Mouse (Mus musculus) midbrain, postnatal 0 days (tissue): Measurements from ENCODE around the gene Hsd17b2. TPM values are rescaled to one million over a fixed set of nuclear protein-coding genes. Genes with fewer than 3 reads are reported as not detected.
A peak's percentile ranks its signal among the peaks of the same experiment; 100 is the strongest.

ENCODE experiments used
- ATAC-seq: fragments of 200-750 bp; cut with Nextera tagmentation; 2 replicates; pipeline ENCODE4 v1.8.0; 2017; ENCODE audit warnings: moderate number of reproducible peaks, mild to moderate bottlenecking, moderate TSS enrichment, moderate library complexity; ENCODE audit not compliant: low FRiP score
- DNase-seq: peaks from one replicate; pipeline ENCODE4 v3.0.0-alpha.2; 2015; ENCODE audit warnings: low spot score
- H3K27ac ChIP-seq: fragments of 300-500 bp; sonication (generic); 2 replicates; pipeline ENCODE4 v1.5.1; 2014; ENCODE audit warnings: low read depth, mild to moderate bottlenecking, low read length, mixed read lengths
- H3K27me3 ChIP-seq: fragments of 300-500 bp; sonication (generic); 2 replicates; pipeline ENCODE4 v1.6.1; 2014; ENCODE audit warnings: low read length, control low read depth, mixed read lengths; ENCODE audit not compliant: insufficient read depth
- H3K36me3 ChIP-seq: fragments of 300-500 bp; sonication (generic); 2 replicates; pipeline ENCODE4 v1.6.1; 2014; ENCODE audit warnings: low read length, control low read depth, mixed read lengths; ENCODE audit not compliant: insufficient read depth
- H3K4me1 ChIP-seq: fragments of 300-500 bp; sonication (generic); 2 replicates; pipeline ENCODE4 v1.6.1; 2014; ENCODE audit warnings: mild to moderate bottlenecking, control low read depth, antibody characterized with exemption, low read length, mixed read lengths; ENCODE audit not compliant: insufficient read depth
- H3K4me2 ChIP-seq: fragments of 300-500 bp; sonication (generic); 2 replicates; pipeline ENCODE4 v1.6.1; 2014; ENCODE audit warnings: low read depth, mild to moderate bottlenecking, low read length, mixed read lengths; ENCODE audit not compliant: poor library complexity, severe bottlenecking
- H3K4me3 ChIP-seq: fragments of 300-500 bp; sonication (generic); 2 replicates; pipeline ENCODE4 v1.5.1; 2014; ENCODE audit warnings: low read depth, mild to moderate bottlenecking, low read length, moderate library complexity
- H3K9ac ChIP-seq: fragments of 300-500 bp; sonication (generic); replicated peaks from 2 replicates; pipeline ENCODE4 v1.6.1; 2014; ENCODE audit warnings: mild to moderate bottlenecking, low read length, moderate library complexity, mixed read lengths; ENCODE audit not compliant: poor library complexity, severe bottlenecking
- H3K9me3 ChIP-seq: fragments of 300-500 bp; sonication (generic); 2 replicates; pipeline ENCODE4 v1.6.1; 2016; ENCODE audit warnings: low read length, control low read depth
- CTCF ChIP-seq: IDR thresholded peaks from 2 replicates; pipeline ENCODE4 v1.5.1; 2016; ENCODE audit warnings: antibody characterized with exemption, mild to moderate bottlenecking
- WGBS: fragments of 180-500 bp; shearing (Covaris S2); extraction: QIAGEN DNeasy Blood & Tissue Kit; methylation state at CpG from one replicate; pipeline ENCODE4 v1.1.7; 2014; 5-methylcytosine and 5-hydroxymethylcytosine counted together
- polyA plus RNA-seq: library from polyadenylated mRNA; unstranded; fragments of >200 nt; fragmentation: Nextera tagmentation; extraction: Ambion mirVana; gene quantifications from 2 replicates; pipeline ENCODE4 v1.2.1, GENCODE M21; 2015
- total RNA-seq: library from RNA; depleted of rRNA; stranded (reverse); fragments of >200 nt; gene quantifications from 2 replicates; pipeline ENCODE4 v1.2.3, GENCODE M21; 2014; rRNA removed

The Hsd17b2 gene
- total and polyA plus RNA-seq, 2 experiments from 2014 or later: 0.36 TPM; not detected in 1

DNA sequence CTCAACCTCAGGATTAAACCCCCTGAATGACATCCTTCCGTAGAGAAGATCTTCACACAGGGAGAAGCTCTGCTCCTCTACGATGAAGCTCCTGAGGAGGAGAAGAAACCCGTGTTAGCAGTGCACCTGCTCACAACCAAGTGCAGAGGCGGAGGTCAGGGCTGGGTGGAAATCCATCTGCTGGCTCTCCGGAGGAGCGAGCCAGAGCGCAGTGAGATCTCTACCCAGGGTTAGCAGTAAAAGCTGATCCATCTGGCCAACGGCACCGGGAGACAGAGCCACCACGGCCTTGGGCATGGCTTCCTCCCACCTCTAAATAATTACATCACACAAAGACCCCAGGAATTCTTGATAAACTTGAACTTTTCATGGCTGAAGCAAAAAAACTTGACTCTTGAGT lies 92.9 kb downstream of the Hsd17b2 start:
- DNase-seq (no peak), ATAC-seq (no peak)
- 87% methylated on average over 10 of the region's 10 CpGs for WGBS
- Histone ChIP-seq H3K9me3 (no peaks in the 10 kb centered on the region), H3K4me2 (no peak overlapping the region), H3K27me3 (no peaks in the 10 kb centered on the region), H3K36me3 (peaks cover 19% of the 10 kb centered on the region), H3K4me1 (no peaks in the 10 kb centered on the region), H3K9ac (no peak overlapping the region), H3K4me3 (no peak overlapping the region), H3K27ac (no peak overlapping the region)
- no peak for TF ChIP-seq CTCF

DNA sequence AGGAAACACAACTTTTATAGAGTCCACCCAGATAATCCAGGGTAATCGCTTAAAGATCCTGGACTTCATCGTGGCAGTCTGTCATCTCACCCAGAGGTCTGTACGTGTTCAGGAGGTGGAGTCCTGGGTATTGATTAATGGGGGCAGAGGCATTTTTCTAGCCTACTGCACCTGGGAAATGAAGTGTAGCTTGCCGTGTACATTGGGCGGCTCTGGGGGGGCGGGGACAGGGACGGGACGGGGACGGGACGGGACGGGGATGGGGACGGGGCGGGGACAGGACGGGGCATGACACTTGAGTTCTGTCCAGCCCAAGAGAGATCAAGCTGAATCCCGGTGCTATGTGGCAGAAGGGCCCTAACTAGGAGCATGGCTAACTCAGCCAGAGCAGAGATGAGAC lies 94.8 kb downstream of the Hsd17b2 start:
- Histone ChIP-seq H3K36me3 (peaks cover 12% of the 10 kb centered on the region), H3K4me1 (no peaks in the 10 kb centered on the region), H3K4me3 (no peak overlapping the region), H3K4me2 (no peak overlapping the region), H3K27me3 (no peaks in the 10 kb centered on the region), H3K9ac (no peak overlapping the region), H3K27ac (no peak overlapping the region), H3K9me3 (no peaks in the 10 kb centered on the region)
- no peak for DNase-seq
- WGBS: 93% methylated on average over 15 of the region's 15 CpGs
- TF ChIP-seq CTCF: no peak
- ATAC-seq: no peak

DNA sequence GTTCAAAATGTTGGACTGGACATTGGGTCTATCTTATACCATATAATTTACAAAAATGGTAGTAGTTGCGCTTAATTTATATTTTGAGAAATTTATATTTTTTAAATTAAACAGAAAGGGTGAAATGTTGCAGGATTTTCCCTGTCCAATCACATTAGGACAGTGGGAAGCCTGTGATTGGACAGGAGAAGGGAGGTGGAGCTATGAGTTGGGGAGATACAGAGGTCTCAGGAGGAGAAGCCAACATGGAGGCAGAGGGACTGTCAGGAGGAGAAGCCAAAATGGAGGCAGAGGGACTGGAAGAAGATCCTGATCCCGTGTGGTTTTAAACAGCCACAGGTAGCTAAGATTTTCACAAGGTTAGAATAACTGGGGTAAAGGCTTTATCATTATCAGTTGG lies 96.4 kb downstream of the Hsd17b2 start:
- 95% methylated on average over 2 of the region's 2 CpGs for WGBS

GRCm38 (mm10) chr8:117801443-117802298 lies 100.0 kb downstream of the Hsd17b2 start, which contains the start of gene Mphosph6:
Mphosph6 (minus strand) TSS chr8:117801943.
- peak within 1 kb of the TSS; percentile 76 for H3K4me2 ChIP-seq
- H3K4me3 ChIP-seq: peak within 1 kb of the TSS; percentile 85
- ATAC-seq (peak; percentile 97), DNase-seq (peak; percentile 98)
- peak within 1 kb of the TSS; percentile 83 for H3K9ac ChIP-seq
- peak within 1 kb of the TSS; percentile 85 for H3K27ac ChIP-seq
- TF ChIP-seq CTCF: peak; percentile 41
- H3K27me3 ChIP-seq: no peaks in the 10 kb centered on the region
- H3K9me3 ChIP-seq: no peaks in the 10 kb centered on the region
- under 1% methylated on average over 65 of the region's 65 CpGs for WGBS
- H3K4me1 ChIP-seq: no peaks in the 10 kb centered on the region
- no peaks in the 10 kb centered on the region for H3K36me3 ChIP-seq

More for the DNA sequence above, 96.4 kb downstream of the Hsd17b2 start:
- ATAC-seq: no peak
- H3K36me3 ChIP-seq: peaks cover 7% of the 10 kb centered on the region; the same call in 1 of the 2 replicates
- TF ChIP-seq CTCF: no peak
- H3K9ac ChIP-seq: no peak overlapping the region
- no peak for DNase-seq
- no peaks in the 10 kb centered on the region for H3K9me3 ChIP-seq
- H3K27ac ChIP-seq: no peak overlapping the region
- H3K4me2 ChIP-seq: no peak overlapping the region
- no peaks in the 10 kb centered on the region for H3K27me3 ChIP-seq
- H3K4me3 ChIP-seq: no peak overlapping the region
- H3K4me1 ChIP-seq: no peaks in the 10 kb centered on the region

- H3K27me3 ChIP-seq: no peaks in the 10 kb centered on the region
- no peaks in the 10 kb centered on the region for H3K9me3 ChIP-seq
- TF ChIP-seq CTCF: peak; percentile 32; the same call in 1 of the 2 replicates
- 1% methylated on average over 11 of the region's 11 CpGs for WGBS
- ATAC-seq (peak; percentile 69), DNase-seq (no peak)
- H3K4me1 ChIP-seq: no peaks in the 10 kb centered on the region
- peak overlapping the region; percentile 60 for H3K27ac ChIP-seq
- no peaks in the 10 kb centered on the region for H3K36me3 ChIP-seq
- H3K9ac ChIP-seq: no peak overlapping the region
- peak overlapping the region; percentile 85 for H3K4me3 ChIP-seq
- H3K4me2 ChIP-seq: peak overlapping the region; percentile 76
Measured at GRCm38 (mm10) chr8:117802299-117802689, 100.6 kb downstream of the Hsd17b2 start.

DNA sequence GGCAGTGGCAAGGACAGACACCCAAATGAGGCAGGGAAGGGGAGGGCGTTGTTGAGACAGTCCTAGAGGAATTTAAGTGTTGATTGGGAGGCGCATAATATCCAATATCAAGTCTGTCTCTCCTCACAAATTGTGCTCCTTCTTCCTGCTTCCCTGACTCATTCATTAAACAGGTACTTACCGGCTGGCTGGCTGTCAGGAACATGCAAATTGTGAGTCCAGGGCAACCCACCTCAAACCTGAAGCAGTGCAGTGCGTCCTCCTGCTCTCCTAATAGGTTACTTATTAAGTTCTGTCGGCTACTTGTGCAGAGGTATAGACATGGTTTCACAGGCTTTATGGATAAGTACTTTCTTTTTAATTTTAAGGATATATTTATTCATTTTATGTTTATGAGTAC lies 103.7 kb downstream of the Hsd17b2 start:
- H3K9ac ChIP-seq: no peak overlapping the region
- no peaks in the 10 kb centered on the region for H3K4me1 ChIP-seq
- H3K9me3 ChIP-seq: no peaks in the 10 kb centered on the region
- H3K4me2 ChIP-seq: no peak overlapping the region
- 88% methylated on average over 5 of the region's 5 CpGs for WGBS
- no peaks in the 10 kb centered on the region for H3K27me3 ChIP-seq
- H3K4me3 ChIP-seq: no peak overlapping the region
- DNase-seq (no peak), ATAC-seq (no peak)
- no peak for TF ChIP-seq CTCF
- no peak overlapping the region for H3K27ac ChIP-seq
- no peaks in the 10 kb centered on the region for H3K36me3 ChIP-seq

Other genes with a start within 250 kb of the Hsd17b2 start
- 2.4 and 2.6 TPM in 2 replicates for gene Plcg2, start 203.6 kb upstream of the Hsd17b2 start, total RNA-seq
- 1.5 and 1.9 TPM in 2 replicates for gene Plcg2, start 203.6 kb upstream of the Hsd17b2 start, polyA plus RNA-seq
- 3.0 and 5.9 TPM in 2 replicates for gene Sdr42e1, start 28.2 kb upstream of the Hsd17b2 start, total RNA-seq
- 3.3 and 3.7 TPM in 2 replicates for gene Sdr42e1, start 28.2 kb upstream of the Hsd17b2 start, polyA plus RNA-seq
- gene Mphosph6, start 100.0 kb downstream of the Hsd17b2 start, total RNA-seq: 18.5 and 20.6 TPM in 2 replicates
- 29.4 and 31.4 TPM in 2 replicates for gene Mphosph6, start 100.0 kb downstream of the Hsd17b2 start, polyA plus RNA-seq